Mouse (Mus musculus): ENCODE results near the gene Psmd14. TPM values are rescaled to one million over a fixed set of nuclear protein-coding genes. Genes with fewer than 3 reads are reported as not detected.
A peak's percentile ranks its signal among the peaks of the same experiment; 100 is the strongest.

Gene Psmd14
- polyA plus RNA-seq, 1 experiment from 2014 or later, result 287 TPM

DNA sequence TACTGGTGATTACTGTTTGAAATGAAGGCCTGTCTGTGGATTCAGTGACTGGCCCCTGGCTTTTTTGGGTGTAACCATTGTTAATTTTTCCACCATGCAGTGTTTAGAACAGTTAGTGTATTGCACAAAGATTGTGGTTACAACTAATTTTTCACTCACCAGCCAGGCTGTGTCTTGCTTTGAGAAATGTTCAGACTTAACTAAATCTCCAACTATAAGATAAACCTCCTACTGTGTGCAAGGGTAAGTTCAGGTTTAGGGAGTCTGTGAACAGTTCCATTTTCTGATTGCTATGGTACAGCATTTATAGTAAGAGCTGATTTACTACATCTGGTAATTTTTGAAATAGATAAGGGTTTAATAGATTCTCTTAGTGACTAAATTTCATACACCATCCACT, 69.3 kb downstream of the Psmd14 start:
- no peaks in the 10 kb centered on the region for H3K9me3 ChIP-seq
- no peak overlapping the region for H3K27ac ChIP-seq

DNA sequence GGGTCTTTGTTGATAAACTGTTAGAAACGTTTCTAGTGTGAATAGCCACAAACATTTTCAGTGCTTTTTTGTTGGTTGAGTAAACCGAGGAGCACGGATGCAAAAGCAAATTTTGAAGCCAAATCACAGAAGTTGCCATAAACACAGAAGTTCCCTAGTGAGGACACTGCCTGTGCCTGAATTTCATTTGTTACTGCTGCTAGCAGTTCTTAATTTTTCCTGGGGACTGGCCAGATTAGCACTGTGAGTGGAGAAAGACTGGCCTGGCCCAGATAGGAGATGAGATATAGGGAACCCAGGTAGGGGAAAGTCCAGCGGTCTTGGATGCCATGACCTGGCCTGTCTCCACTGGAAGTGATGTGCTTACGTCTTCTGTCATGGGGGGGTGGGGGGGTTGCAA, 83.5 kb downstream of the Psmd14 start:
- Histone ChIP-seq H3K9me3 (no peaks in the 10 kb centered on the region), H3K27me3 (ENCODE audit: poor library complexity, severe bottlenecking) (no peaks in the 10 kb centered on the region), H3K4me3 (no peak overlapping the region), H3K36me3 (replicated peaks) (peaks cover 21% of the 10 kb centered on the region), H3K27ac (no peak overlapping the region), H3K4me1 (0 out of 2 replicates have a peak, but pooled peaks cover 2% of the 10 kb centered on the region)
- DNase-seq (ENCODE audit: extremely low spot score, low spot score), result no peak
- whole genome bisulfite sequencing, result 88% methylated on average over 5 of the region's 5 CpGs

More for the DNA sequence above, 69.3 kb downstream of the Psmd14 start:
- DNase-seq (ENCODE audit: extremely low spot score, low spot score), result no peak
- H3K4me1 ChIP-seq, result no peaks in the 10 kb centered on the region
- H3K27me3 ChIP-seq (ENCODE audit: poor library complexity, severe bottlenecking), result no peaks in the 10 kb centered on the region
- peaks cover 37% of the 10 kb centered on the region for H3K36me3 ChIP-seq (replicated peaks)
- H3K4me3 ChIP-seq, result no peak overlapping the region

DNA sequence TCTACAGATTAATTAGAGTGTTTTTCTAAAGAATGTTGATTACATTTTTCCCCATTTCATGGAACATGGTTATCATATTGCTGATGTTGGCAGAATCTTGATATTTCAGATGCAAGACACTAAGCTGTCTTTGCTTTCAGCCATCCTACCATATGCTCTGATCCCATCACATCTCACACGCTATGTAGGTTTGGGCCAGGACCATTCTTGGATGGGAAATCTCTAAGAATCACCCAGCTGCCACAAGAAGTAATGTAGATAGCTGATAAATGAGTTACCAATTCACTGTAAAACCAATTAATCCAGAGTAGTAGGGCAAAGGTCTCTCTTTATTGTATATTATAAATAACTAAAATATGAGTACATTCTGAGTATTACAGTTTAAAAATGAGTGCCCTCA, 86.6 kb downstream of the Psmd14 start:
- Histone ChIP-seq H3K27ac (no peak overlapping the region), H3K27me3 (ENCODE audit: poor library complexity, severe bottlenecking) (peaks cover 24% of the 10 kb centered on the region), H3K36me3 (replicated peaks) (peaks cover 13% of the 10 kb centered on the region; the same call in 1 of the 2 replicates), H3K4me1 (peaks cover 8% of the 10 kb centered on the region), H3K4me3 (no peak overlapping the region), H3K9me3 (no peaks in the 10 kb centered on the region)
- WGBS, result 91% methylated on average over 1 of the region's 1 CpGs
- no peak for DNase-seq (ENCODE audit: extremely low spot score, low spot score)

DNA sequence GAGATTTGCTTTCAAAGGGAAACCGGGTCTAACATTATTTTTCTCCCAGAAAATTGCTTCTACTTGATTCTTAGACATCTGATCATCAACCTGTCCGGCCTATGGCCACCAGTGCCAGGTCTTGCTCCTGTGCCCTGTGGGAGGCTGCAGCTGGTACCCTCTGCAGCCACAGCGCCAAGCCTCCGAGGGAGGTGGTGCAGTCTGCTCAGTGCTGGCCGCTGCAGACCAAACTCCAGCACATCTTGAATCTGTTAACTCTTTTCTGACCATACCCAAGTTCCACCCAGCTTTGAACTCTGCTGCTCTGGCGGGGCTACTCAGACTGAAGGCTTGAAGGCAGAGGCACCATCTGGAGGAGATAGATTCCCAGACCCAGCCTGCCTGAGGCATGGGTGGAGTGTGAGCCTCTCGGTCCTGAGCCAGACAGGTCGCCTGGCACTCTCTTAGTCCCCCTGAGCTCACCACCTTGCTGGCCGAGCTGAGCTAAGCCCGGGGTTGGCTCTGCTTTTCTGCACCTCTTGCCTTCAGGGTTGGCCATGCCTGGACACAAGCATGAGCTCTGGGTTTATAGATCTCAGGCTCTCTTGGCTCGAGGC, 91.3 kb downstream of the Psmd14 start, which contains the start of gene Tbr1:
TSS of gene Tbr1 (plus strand) at position 275 of the 596 bp plus-strand sequence.
- peak; percentile 42 for DNase-seq (ENCODE audit: extremely low spot score, low spot score)
- Histone ChIP-seq H3K27ac (no peak within 1 kb of the TSS), H3K36me3 (replicated peaks) (peaks cover 13% of the 10 kb centered on the region; the same call in 1 of the 2 replicates), H3K4me1 (peaks cover 40% of the 10 kb centered on the region), H3K9me3 (no peaks in the 10 kb centered on the region), H3K27me3 (ENCODE audit: poor library complexity, severe bottlenecking) (peaks cover 71% of the 10 kb centered on the region), H3K4me3 (peak within 1 kb of the TSS; percentile 19; the same call in 1 of the 2 replicates)
- 3% methylated on average over 11 of the region's 11 CpGs for WGBS

DNA sequence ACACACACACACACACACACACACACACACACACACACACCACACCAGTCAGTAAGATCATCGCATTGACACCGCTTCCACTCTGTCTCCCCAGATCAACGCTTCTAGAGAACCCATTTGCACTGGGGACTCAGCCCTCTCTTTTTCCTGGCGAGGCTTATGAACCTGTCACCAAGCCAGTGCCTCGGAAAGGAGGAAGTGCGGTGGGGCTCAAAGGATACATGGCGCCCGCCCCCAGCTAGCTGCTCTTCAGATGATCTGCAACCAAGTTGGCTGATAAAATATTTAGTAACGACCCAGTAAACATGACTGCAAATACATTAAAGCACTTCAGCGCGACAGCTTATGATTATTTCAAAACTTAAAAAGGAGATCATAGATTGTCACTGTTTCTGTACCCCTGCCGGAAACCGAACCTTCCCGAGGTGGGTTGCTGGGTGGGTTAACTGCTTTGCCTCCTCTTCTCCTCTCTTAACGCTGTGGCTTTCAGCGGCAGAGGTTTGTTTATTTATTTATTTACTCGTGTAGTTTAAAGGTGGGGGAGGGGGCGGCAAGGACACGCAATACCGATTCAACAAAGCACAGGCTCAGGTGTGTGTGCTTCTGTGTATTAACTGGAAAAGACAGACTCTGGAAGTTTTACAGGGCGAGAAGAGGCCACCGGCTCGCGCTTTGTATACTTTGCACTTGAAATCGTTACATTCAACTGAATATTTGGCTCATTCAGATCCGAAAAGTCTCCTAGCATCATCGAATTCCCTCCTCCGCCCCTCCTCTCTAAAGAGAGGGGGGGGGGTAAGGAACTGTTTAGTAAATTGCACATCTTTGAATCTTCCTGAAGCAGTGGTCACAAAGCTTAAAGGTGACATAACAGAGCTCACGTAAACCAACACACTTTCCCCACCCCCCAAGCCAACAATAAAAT, 92.2 kb downstream of the Psmd14 start:
- H3K4me3 ChIP-seq, result peak overlapping the region; percentile 19; the same call in 1 of the 2 replicates
- WGBS, result under 1% methylated on average over 29 of the region's 29 CpGs
- no peaks in the 10 kb centered on the region for H3K9me3 ChIP-seq
- H3K36me3 ChIP-seq (replicated peaks), result peaks cover 10% of the 10 kb centered on the region; the same call in 1 of the 2 replicates
- peaks cover 40% of the 10 kb centered on the region for H3K4me1 ChIP-seq
- DNase-seq (ENCODE audit: extremely low spot score, low spot score), result peak; percentile 29
- no peak overlapping the region for H3K27ac ChIP-seq
- H3K27me3 ChIP-seq (ENCODE audit: poor library complexity, severe bottlenecking), result peaks cover 81% of the 10 kb centered on the region

DNA sequence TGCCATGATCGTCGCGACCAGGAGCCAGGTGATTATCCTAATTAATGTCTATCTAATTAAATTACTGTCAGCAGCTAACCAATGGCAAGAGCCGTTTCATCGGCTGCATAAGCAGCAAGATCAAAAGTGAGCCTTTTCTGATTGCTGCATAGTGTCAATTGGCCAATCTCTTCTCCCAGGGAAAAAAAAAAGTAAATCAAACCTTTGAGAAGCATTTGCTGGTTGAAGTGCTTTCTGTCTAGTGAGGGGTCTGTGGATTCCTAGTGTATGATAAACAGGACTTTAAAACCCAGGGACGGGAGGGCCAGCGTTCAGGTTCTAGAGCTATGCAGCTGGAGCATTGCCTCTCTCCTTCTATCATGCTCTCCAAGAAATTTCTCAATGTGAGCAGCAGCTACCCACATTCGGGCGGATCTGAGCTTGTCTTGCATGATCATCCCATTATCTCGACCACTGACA, 92.9 kb downstream of the Psmd14 start:
- Histone ChIP-seq H3K27ac (no peak overlapping the region; the same call in 1 of the 2 replicates), H3K27me3 (ENCODE audit: poor library complexity, severe bottlenecking) (peaks cover 88% of the 10 kb centered on the region), H3K4me3 (peak overlapping the region; percentile 41; the same call in 1 of the 2 replicates), H3K9me3 (no peaks in the 10 kb centered on the region), H3K36me3 (replicated peaks) (peaks cover 10% of the 10 kb centered on the region; the same call in 1 of the 2 replicates), H3K4me1 (peaks cover 40% of the 10 kb centered on the region)
- 5% methylated on average over 10 of the region's 10 CpGs for WGBS
- no peak for DNase-seq (ENCODE audit: extremely low spot score, low spot score)

DNA sequence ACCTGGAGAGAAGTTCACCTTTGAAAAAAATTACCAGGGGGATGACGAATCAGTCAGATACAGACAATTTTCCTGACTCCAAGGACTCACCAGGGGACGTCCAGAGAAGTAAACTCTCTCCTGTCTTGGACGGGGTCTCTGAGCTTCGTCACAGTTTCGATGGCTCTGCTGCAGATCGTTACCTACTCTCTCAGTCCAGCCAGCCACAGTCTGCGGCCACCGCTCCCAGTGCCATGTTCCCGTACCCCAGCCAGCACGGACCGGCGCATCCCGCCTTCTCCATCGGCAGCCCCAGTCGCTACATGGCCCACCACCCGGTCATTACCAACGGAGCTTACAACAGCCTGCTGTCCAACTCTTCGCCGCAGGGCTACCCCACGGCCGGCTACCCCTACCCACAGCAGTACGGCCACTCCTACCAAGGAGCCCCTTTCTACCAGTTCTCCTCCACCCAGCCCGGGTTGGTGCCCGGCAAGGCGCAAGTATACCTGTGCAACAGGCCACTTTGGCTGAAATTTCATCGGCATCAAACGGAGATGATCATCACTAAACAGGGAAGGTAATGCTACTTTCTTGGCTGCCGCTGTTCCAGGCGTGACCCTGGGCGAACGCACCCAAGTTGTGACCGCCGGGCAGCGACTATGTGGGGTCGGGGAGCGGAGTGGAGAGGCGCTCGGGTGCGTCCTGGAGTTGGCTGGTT, 93.5 kb downstream of the Psmd14 start:
- Histone ChIP-seq H3K9me3 (no peaks in the 10 kb centered on the region), H3K27me3 (ENCODE audit: poor library complexity, severe bottlenecking) (peaks cover 94% of the 10 kb centered on the region), H3K27ac (peak overlapping the region; percentile 76), H3K36me3 (replicated peaks) (peaks cover 8% of the 10 kb centered on the region; the same call in 1 of the 2 replicates), H3K4me1 (peaks cover 40% of the 10 kb centered on the region), H3K4me3 (peak overlapping the region; percentile 41)
- under 1% methylated on average over 39 of the region's 39 CpGs for WGBS
- DNase-seq (ENCODE audit: extremely low spot score, low spot score), result peak; percentile 62

DNA sequence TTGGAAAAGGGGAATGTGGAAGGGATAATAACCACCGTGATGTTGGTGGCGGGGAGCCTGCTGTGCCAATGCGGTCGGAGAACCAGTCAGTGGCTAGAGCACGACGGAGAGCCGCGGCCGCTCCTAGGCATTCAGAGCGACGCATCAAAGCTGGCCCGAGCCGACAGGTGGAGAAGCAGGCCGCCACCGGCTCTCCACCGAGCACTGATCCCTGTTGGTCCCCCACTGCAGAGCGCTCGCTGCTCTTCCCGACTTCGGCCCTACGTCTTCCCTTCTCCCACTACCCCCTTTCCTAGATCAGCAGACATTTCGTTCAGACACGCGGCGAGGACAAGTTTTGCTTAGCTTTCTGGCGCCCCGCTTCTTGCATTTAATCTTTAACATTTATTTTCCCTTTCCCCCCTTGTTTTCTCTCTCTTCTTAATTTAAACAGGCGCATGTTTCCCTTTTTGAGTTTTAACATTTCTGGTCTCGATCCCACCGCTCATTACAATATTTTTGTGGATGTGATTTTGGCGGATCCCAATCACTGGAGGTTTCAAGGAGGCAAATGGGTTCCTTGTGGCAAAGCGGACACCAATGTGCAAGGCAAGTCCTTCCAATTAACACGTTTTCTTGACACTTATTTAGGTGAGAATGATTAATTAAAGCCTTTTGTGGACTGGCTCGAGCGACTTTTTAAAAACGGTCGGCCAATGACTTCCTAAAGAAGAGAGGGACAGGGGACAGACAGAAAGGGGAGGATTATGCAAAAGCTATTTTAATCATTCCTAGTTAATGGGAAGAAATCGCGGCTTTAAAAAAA, 94.2 kb downstream of the Psmd14 start:
- 0 out of 2 replicates have a peak, but pooled peaks cover 4% of the 10 kb centered on the region for H3K36me3 ChIP-seq (replicated peaks)
- peak overlapping the region; percentile 41 for H3K4me3 ChIP-seq
- peaks cover 40% of the 10 kb centered on the region for H3K4me1 ChIP-seq
- peaks cover 100% of the 10 kb centered on the region for H3K27me3 ChIP-seq (ENCODE audit: poor library complexity, severe bottlenecking)
- peak; percentile 56 for DNase-seq (ENCODE audit: extremely low spot score, low spot score)
- no peaks in the 10 kb centered on the region for H3K9me3 ChIP-seq
- peak overlapping the region; percentile 76 for H3K27ac ChIP-seq
- under 1% methylated on average over 39 of the region's 39 CpGs for WGBS

DNA sequence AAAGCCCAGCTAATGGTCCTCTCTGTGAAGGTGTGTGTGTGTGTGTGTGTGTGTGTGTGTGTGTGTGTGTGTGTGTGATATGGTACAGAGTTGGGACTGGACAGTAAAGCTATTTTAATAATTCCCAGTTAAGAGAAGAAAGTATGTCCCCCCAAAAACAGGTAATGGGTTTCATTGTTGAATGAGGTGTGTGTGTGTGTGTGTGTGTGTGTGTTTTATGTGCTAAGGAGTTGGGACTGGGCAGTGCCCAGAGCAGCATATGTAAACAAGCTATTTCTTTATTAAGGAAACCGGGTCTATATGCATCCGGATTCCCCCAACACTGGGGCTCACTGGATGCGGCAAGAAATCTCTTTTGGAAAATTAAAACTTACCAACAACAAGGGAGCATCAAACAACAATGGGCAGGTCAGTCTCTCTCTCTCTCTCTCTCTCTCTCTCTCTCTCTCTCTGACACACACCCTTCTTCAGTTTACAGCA, 94.9 kb downstream of the Psmd14 start:
- Histone ChIP-seq H3K4me3 (peak overlapping the region; percentile 38; the same call in 1 of the 2 replicates), H3K4me1 (peaks cover 43% of the 10 kb centered on the region), H3K27ac (no peak overlapping the region; the same call in 1 of the 2 replicates), H3K36me3 (replicated peaks) (no peaks in the 10 kb centered on the region), H3K9me3 (no peaks in the 10 kb centered on the region), H3K27me3 (ENCODE audit: poor library complexity, severe bottlenecking) (peaks cover 100% of the 10 kb centered on the region)
- peak; percentile 16 for DNase-seq (ENCODE audit: extremely low spot score, low spot score)
- 2% methylated on average over 3 of the region's 3 CpGs for WGBS

DNA sequence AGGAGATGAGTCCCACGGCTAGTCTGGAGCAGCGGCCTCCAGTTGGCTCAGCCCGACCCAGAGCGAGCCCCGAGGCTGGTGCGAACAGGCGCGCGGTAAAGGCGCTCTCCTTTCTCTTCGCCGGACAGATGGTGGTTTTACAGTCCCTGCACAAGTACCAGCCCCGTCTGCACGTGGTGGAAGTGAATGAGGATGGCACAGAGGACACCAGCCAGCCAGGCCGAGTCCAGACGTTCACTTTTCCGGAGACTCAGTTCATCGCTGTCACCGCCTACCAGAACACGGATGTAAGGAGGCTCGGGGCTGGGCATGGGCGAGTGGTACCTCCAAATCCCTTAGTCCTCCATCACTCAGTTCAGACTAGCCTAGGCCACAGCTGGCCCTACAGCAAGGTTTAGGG, 95.7 kb downstream of the Psmd14 start:
- WGBS, result 0% methylated on average over 22 of the region's 22 CpGs
- H3K4me3 ChIP-seq, result peak overlapping the region; percentile 38
- H3K27me3 ChIP-seq (ENCODE audit: poor library complexity, severe bottlenecking), result peaks cover 100% of the 10 kb centered on the region
- peak overlapping the region; percentile 65; the same call in 1 of the 2 replicates for H3K27ac ChIP-seq
- peaks cover 50% of the 10 kb centered on the region for H3K4me1 ChIP-seq
- no peaks in the 10 kb centered on the region for H3K9me3 ChIP-seq
- H3K36me3 ChIP-seq (replicated peaks), result no peaks in the 10 kb centered on the region
- DNase-seq (ENCODE audit: extremely low spot score, low spot score), result peak; percentile 66

DNA sequence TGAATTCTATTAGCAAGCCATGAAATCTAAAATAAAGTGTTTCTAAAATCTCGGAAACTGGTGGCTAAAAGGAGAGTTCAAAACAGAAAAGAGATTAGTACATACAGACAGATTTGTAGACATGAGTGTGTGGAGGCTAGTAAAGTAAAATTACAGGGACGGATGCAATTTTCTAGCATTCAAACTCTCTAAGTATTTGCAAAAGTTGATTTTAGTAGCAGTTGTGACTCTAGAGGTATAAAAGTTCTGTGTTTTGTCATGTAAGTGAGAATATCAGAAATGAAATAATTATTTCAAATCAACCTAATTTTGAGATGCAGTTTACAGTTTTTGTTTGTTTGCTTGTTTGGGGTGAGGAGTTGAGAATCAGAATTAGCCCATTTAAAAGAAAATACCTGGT, 96.3 kb downstream of the Psmd14 start:
- H3K27me3 ChIP-seq (ENCODE audit: poor library complexity, severe bottlenecking), result peaks cover 100% of the 10 kb centered on the region
- DNase-seq (ENCODE audit: extremely low spot score, low spot score), result no peak
- WGBS, result 10% methylated on average over 2 of the region's 2 CpGs
- peaks cover 53% of the 10 kb centered on the region for H3K4me1 ChIP-seq
- H3K36me3 ChIP-seq (replicated peaks), result no peaks in the 10 kb centered on the region
- H3K9me3 ChIP-seq, result no peaks in the 10 kb centered on the region
- no peak overlapping the region; the same call in 1 of the 2 replicates for H3K4me3 ChIP-seq
- H3K27ac ChIP-seq, result no peak overlapping the region
